Mouse (Mus musculus): ENCODE data around the gene Gast. TPM values are rescaled to one million over a fixed set of nuclear protein-coding genes. Genes with fewer than 3 reads are reported as not detected.

The Gast gene
- polyA plus RNA-seq, 1 experiment: not detected

DNA sequence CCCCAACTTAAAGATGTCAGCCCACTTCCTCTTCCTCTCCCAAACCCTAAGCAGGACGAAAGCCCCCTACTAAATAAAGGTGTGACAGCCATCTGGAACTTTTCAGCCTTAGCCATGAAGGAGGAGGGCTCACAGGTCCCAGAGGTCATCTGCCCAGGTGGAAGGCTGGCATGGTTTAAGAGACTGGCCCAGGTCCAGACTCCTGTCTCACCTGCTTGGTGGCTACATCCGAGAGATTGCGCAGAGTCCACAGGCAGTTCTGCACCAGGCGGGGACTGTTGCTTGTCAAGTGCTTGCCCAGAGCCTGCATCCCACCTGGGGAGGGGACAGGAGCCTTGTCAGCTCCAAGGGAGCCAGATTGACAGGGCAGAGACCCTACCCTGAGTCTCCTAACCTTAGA is 45.1 kb downstream of the Gast start:
- no peak for TF ChIP-seq GATA1 (IDR thresholded peaks at IDR 0.05; ENCODE audit: low read length)

DNA sequence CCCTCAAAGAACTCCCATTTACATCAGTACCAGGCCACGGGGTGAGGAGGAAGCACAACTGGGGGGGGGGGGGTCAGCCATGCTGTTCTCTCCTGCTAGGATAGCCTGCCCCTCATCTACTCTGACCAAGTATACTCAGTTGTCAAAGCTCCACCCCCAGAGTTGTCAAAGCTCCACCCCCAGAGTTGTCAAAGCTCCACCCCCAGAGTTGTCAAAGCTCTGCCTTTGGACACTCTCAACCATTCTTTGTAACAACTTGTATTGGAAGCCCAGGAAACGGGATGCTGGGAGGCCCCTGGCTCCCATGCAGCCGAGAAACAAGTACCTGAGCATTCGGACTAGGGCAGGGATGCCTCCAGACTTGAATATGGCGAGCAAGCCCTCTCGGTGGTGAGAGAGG is 48.5 kb downstream of the Gast start:
- no peak for TF ChIP-seq GATA1 (IDR thresholded peaks at IDR 0.05; ENCODE audit: low read length)

DNA sequence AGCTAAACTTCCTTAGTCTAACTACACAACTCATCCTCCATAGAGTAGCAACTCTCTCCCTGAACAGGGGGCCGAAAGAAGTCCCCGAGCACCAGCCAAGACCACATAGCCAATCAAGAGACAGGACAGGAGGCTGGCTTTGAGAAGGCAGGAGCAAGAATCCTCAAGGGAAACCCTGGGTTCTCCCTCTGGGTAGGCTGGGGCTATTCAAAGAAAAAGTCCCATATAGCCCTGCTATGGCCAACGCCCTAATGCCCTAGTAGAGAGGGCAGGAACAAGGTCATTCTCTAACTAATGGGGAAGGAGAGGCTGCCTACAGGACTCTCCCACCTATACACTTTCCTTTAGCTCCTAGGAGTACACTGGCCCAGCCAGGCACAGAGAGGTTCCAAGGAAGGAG is 50.8 kb downstream of the Gast start:
- TF ChIP-seq GATA1 (IDR thresholded peaks at IDR 0.05; ENCODE audit: low read length): no peak

DNA sequence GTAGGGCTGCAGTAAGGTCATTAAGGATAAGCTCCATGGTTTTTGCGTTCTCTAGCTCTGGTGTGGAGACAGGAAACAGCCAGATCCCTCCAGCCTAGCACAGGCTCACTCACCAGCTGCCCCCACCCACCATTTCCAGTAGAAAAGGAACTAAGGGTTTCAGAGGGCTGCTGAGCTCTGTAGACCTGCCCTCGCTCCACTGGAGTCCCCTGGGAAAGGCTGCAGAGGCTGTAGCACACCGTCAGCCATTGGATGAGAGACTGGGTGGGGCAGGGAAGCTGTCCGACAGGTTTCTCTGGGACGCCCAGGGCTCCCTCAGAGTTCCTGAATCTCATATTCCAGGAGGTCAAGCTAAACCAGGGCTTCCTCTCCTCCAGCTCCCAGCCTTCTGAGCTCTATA is 52.4 kb downstream of the Gast start:
- TF ChIP-seq GATA1 (IDR thresholded peaks at IDR 0.05; ENCODE audit: low read length): no peak

Other genes starting within 250 kb of the Gast start
- not detected in 2 replicates for gene Krt32, start 246.2 kb upstream of the Gast start, polyA plus RNA-seq (2012)
- gene Krt35, start 238.2 kb upstream of the Gast start, polyA plus RNA-seq (2012): not detected in 2 replicates
- gene Krt36, start 228.8 kb upstream of the Gast start, polyA plus RNA-seq (2012): not detected in 2 replicates
- gene Krt13, start 212.8 kb upstream of the Gast start, polyA plus RNA-seq (2012): not detected in 2 replicates
- gene Krt15, start 198.5 kb upstream of the Gast start, polyA plus RNA-seq (2012): not detected in 2 replicates
- gene Krt19, start 185.7 kb upstream of the Gast start, polyA plus RNA-seq (2012): not detected in 2 replicates
- not detected in 2 replicates for gene Krt9, start 141.2 kb upstream of the Gast start, polyA plus RNA-seq (2012)
- gene Krt14, start 126.9 kb upstream of the Gast start, polyA plus RNA-seq (2012): not detected in 2 replicates
- not detected in 2 replicates for gene Krt16, start 85.5 kb upstream of the Gast start, polyA plus RNA-seq (2012)
- gene Krt17, start 73.4 kb upstream of the Gast start, polyA plus RNA-seq (2012): 0.04 TPM in 1 of 2 replicates, not detected in the other
- not detected in 2 replicates for gene Krt42, start 64.5 kb upstream of the Gast start, polyA plus RNA-seq (2012)
- 517 and 775 TPM in 2 replicates for gene Eif1, start 14.5 kb upstream of the Gast start, polyA plus RNA-seq (2012)
- gene Hap1, start 21.7 kb downstream of the Gast start, polyA plus RNA-seq (2012): not detected in 2 replicates
- gene Jup, start 63.4 kb downstream of the Gast start, polyA plus RNA-seq (2012): not detected in 2 replicates
- not detected in 2 replicates for gene P3h4, start 80.4 kb downstream of the Gast start, polyA plus RNA-seq (2012)
- not detected in 2 replicates for gene Fkbp10, start 81.3 kb downstream of the Gast start, polyA plus RNA-seq (2012)
- 51.0 and 63.7 TPM in 2 replicates for gene Nt5c3b, start 107.4 kb downstream of the Gast start, polyA plus RNA-seq (2012)
- gene Klhl10, start 107.5 kb downstream of the Gast start, polyA plus RNA-seq (2012): 0.09 TPM in 2 replicates
- gene Klhl11, start 138.3 kb downstream of the Gast start, polyA plus RNA-seq (2012): 3.4 and 3.8 TPM in 2 replicates
- gene Acly, start 193.6 kb downstream of the Gast start, polyA plus RNA-seq (2012): 24.4 and 80.2 TPM in 2 replicates
- gene Ttc25, start 211.2 kb downstream of the Gast start, polyA plus RNA-seq (2012): 0.03 TPM in 1 of 2 replicates, not detected in the other
- 2.9 and 3.7 TPM in 2 replicates for gene Cnp, start 240.5 kb downstream of the Gast start, polyA plus RNA-seq (2012)